ENCODE assay signal across 10 mouse cellular contexts in genomic region chr16:91862836-91863235, GRCm38 (mm10).
DNase-seq lines count a peak whose midpoint lies in the region; ATAC-seq and TF ChIP-seq lines count a peak whose summit lies in the region.
"Had no signal": no experiment of that assay in that cellular context is flagged by ENCODE, and none has a peak within 500 bp of the region (broad histone marks: within the 10 kb centered on the region; RNA-seq: fewer than 3 reads in every experiment).

No protein-coding gene starts in this region.

- no peak for TF ChIP-seq CTCF in heart, adult 2 months (IDR thresholded peaks at IDR 0.05)
- no peak for TF ChIP-seq CTCF in E14TG2a.4 (conservative IDR thresholded peaks at IDR 0.05; ENCODE audit: low read length)
- TF ChIP-seq CTCF in thymus, adult 2 months (IDR thresholded peaks at IDR 0.05; ENCODE audit: borderline replicate concordance, control insufficient read depth, extremely low read depth, insufficient read depth, low read length, poor library complexity): no peak

- no peak for TF ChIP-seq POLR2A in heart, adult 2 months (IDR thresholded peaks at IDR 0.05; ENCODE audit: insufficient read depth, low read depth, low read length)
- TF ChIP-seq POLR2A in thymus, adult 2 months (IDR thresholded peaks at IDR 0.05; ENCODE audit: control insufficient read depth, extremely low read depth, insufficient read depth, low read length, poor library complexity): no peak

- no peak overlapping the region for H3K4me3 ChIP-seq in heart, adult 2 months
- H3K4me3 ChIP-seq in E14TG2a.4 (replicated peaks; ENCODE audit: low read length): peak overlapping the region; percentile 24
- H3K4me3 ChIP-seq in heart, embryonic 11.5 days (ENCODE audit: low read depth, low read length): no peak overlapping the region
- no peak overlapping the region for H3K4me3 ChIP-seq in thymus, adult 2 months (ENCODE audit: control insufficient read depth, insufficient read depth, low read length)
- no peak overlapping the region for H3K4me3 ChIP-seq in midbrain, embryonic 16.5 days (ENCODE audit: low read depth, low read length)
- H3K4me3 ChIP-seq: embryonic facial prominence, embryonic 12.5 days had no signal

- peak overlapping the region; percentile 63 for H3K27ac ChIP-seq in heart, adult 2 months
- 0 out of 2 replicates have a peak overlapping the region, but pooled peaks have one; percentile 7 for H3K27ac ChIP-seq in heart, embryonic 11.5 days (ENCODE audit: low read depth, low read length)
- no peak overlapping the region for H3K27ac ChIP-seq in thymus, adult 2 months (ENCODE audit: control insufficient read depth, insufficient read depth, low read length)
- no peak overlapping the region for H3K27ac ChIP-seq in midbrain, embryonic 16.5 days (ENCODE audit: low read length)

- no peaks in the 10 kb centered on the region for H3K79me2 ChIP-seq in heart, adult 2 months (replicated peaks; ENCODE audit: control insufficient read depth, insufficient read depth, low read length)

- no peaks in the 10 kb centered on the region for H3K27me3 ChIP-seq in heart, adult 2 months (ENCODE audit: control insufficient read depth, insufficient read depth, low read length)
- H3K27me3 ChIP-seq in E14TG2a.4 (ENCODE audit: insufficient read depth, low read length): no peaks in the 10 kb centered on the region
- no peaks in the 10 kb centered on the region for H3K27me3 ChIP-seq in heart, embryonic 11.5 days (ENCODE audit: control insufficient read depth, insufficient read depth, low read length)
- H3K27me3 ChIP-seq in thymus, adult 2 months (ENCODE audit: control insufficient read depth, insufficient read depth, low read length): no peaks in the 10 kb centered on the region
- H3K27me3 ChIP-seq in midbrain, embryonic 16.5 days (ENCODE audit: control insufficient read depth, insufficient read depth, low read depth, low read length): no peaks in the 10 kb centered on the region
- H3K27me3 ChIP-seq: CH12.LX; embryonic facial prominence, embryonic 12.5 days had no signal

- H3K9me3 ChIP-seq in E14TG2a.4 (ENCODE audit: low read length): no peaks in the 10 kb centered on the region
- no peaks in the 10 kb centered on the region for H3K9me3 ChIP-seq in heart, embryonic 11.5 days (replicated peaks; ENCODE audit: control insufficient read depth, low read length)
- no peaks in the 10 kb centered on the region for H3K9me3 ChIP-seq in midbrain, embryonic 16.5 days (replicated peaks; ENCODE audit: control insufficient read depth, low read length, poor library complexity, severe bottlenecking)
- H3K9me3 ChIP-seq: embryonic facial prominence, embryonic 12.5 days had no signal

- H3K4me1 ChIP-seq in heart, adult 2 months (ENCODE audit: control insufficient read depth, insufficient read depth, low read length): peaks cover 15% of the 10 kb centered on the region
- peaks cover 41% of the 10 kb centered on the region for H3K4me1 ChIP-seq in E14TG2a.4 (replicated peaks; ENCODE audit: low read depth, low read length)
- peaks cover 54% of the 10 kb centered on the region for H3K4me1 ChIP-seq in heart, embryonic 11.5 days (ENCODE audit: control insufficient read depth, insufficient read depth, low read length)
- no peaks in the 10 kb centered on the region for H3K4me1 ChIP-seq in thymus, adult 2 months (replicated peaks; ENCODE audit: control insufficient read depth, insufficient read depth, low read length)
- peaks cover 6% of the 10 kb centered on the region; the same call in 1 of the 2 replicates for H3K4me1 ChIP-seq in midbrain, embryonic 16.5 days (ENCODE audit: control insufficient read depth, insufficient read depth, low read length)

- no peak for TF ChIP-seq EP300 in heart, adult 2 months (IDR thresholded peaks at IDR 0.05; ENCODE audit: insufficient read depth, low read depth, low read length)

- DNase-seq in heart, adult 2 months: peak in 1 of 2 experiments; percentile 51
- DNase-seq in heart, postnatal 25 days (ENCODE audit: low spot score): no peak
- DNase-seq in kidney, postnatal 4 days: peak; percentile 63 to 78
- DNase-seq in frontal cortex, postnatal 25 days (ENCODE audit: low spot score in 2 of 2): no peak
- DNase-seq in thymus, adult 2 months: no peak

- no peak overlapping the region for H3K4me2 ChIP-seq in heart, embryonic 11.5 days
- no peak overlapping the region for H3K4me2 ChIP-seq in midbrain, embryonic 16.5 days (ENCODE audit: low read length)
- H3K4me2 ChIP-seq: embryonic facial prominence, embryonic 12.5 days had no signal

- 78% methylated on average over 7 of the region's 7 CpGs for WGBS in heart, adult 2 months
- WGBS in heart, embryonic 11.5 days (ENCODE audit: insufficient replicate concordance): 54% methylated on average over 7 of the region's 7 CpGs
- 46% methylated on average over 7 of the region's 7 CpGs for WGBS in thymus, adult 2 months
- 79% methylated on average over 7 of the region's 7 CpGs for WGBS in midbrain, embryonic 16.5 days

- intact Hi-C loops in heart, adult 2 months (cut with DNase I): no loop called here
- intact Hi-C loops in heart, postnatal 25 days (cut with DNase I): no loop called here

- no peaks in the 10 kb centered on the region; the same call in 1 of the 2 replicates for H3K36me3 ChIP-seq in heart, adult 2 months (ENCODE audit: control insufficient read depth, insufficient read depth, low read length)
- H3K36me3 ChIP-seq in E14TG2a.4 (ENCODE audit: insufficient read depth, low read length): peaks cover 31% of the 10 kb centered on the region
- H3K36me3 ChIP-seq in heart, embryonic 11.5 days (ENCODE audit: control insufficient read depth, insufficient read depth, low read length): 0 out of 2 replicates have a peak, but pooled peaks cover 3% of the 10 kb centered on the region
- H3K36me3 ChIP-seq in thymus, adult 2 months (ENCODE audit: control insufficient read depth, insufficient read depth, low read length): no peaks in the 10 kb centered on the region
- H3K36me3 ChIP-seq in midbrain, embryonic 16.5 days (ENCODE audit: control insufficient read depth, insufficient read depth, low read length): peaks cover 20% of the 10 kb centered on the region; the same call in 1 of the 2 replicates

- no peak overlapping the region for H3K9ac ChIP-seq in heart, adult 2 months (ENCODE audit: low read depth, low read length)
- peak overlapping the region; percentile 34; the same call in 1 of the 2 replicates for H3K9ac ChIP-seq in heart, embryonic 11.5 days (ENCODE audit: low read depth, low read length)
- no peak overlapping the region for H3K9ac ChIP-seq in midbrain, embryonic 16.5 days (ENCODE audit: low read depth, low read length)
- H3K9ac ChIP-seq: embryonic facial prominence, embryonic 12.5 days had no signal

- ATAC-seq in heart, embryonic 11.5 days (replicated peaks; ENCODE audit: insufficient number of reproducible peaks, low FRiP score, low TSS enrichment): peak; percentile 66
- no peak; the same call in 1 of the 2 replicates for ATAC-seq in midbrain, embryonic 16.5 days

Comparison
In these comparisons a context has a peak if more than half of its experiments do, and no peak if none do; other contexts are left out.
1. DNase-seq: peak in kidney, postnatal 4 days (2 of 2); none in heart, postnatal 25 days (single experiment), frontal cortex, postnatal 25 days (0 of 2) and thymus, adult 2 months (single experiment).
2. H3K27ac ChIP-seq: peak in heart, adult 2 months (single experiment) and heart, embryonic 11.5 days (single experiment); none in thymus, adult 2 months (single experiment) and midbrain, embryonic 16.5 days (single experiment).